Mouse (Mus musculus) liver, embryonic 14 days (tissue): ENCODE data around the gene Eif4enif1. TPM values are rescaled to one million over a fixed set of nuclear protein-coding genes. Genes with fewer than 3 reads are reported as not detected.

Source experiments
- polyA plus RNA-seq: library from polyadenylated mRNA; depleted of rRNA; stranded (reverse); fragments of >200 nt; gene quantifications from 2 replicates; pipeline ENCODE4 v1.2.3, GENCODE M21; 2012; rRNA removed

Gene Eif4enif1
- polyA plus RNA-seq: 33.7 and 39.7 TPM in 2 replicates

GRCm38 (mm10) chr11:3202231-3202701 lies at the start of gene Eif4enif1:
Eif4enif1 (plus strand) TSS chr11:3202392.

GRCm38 (mm10) chr11:3193363-3193762 lies 8.8 kb upstream of the Eif4enif1 start, which contains the start of gene Sfi1:
Sfi1 (minus strand) TSS chr11:3193463.

GRCm38 (mm10) chr11:3266079-3266685 lies 64.0 kb downstream of the Eif4enif1 start, which contains the start of gene Drg1:
Drg1 (minus strand) TSS chr11:3266415.

GRCm38 (mm10) chr11:3288521-3289301 lies 86.5 kb downstream of the Eif4enif1 start, which contains the start of gene Patz1:
Patz1 (plus strand) TSS chr11:3288874.

Other genes starting within 250 kb of the Eif4enif1 start
- 4.5 and 4.8 TPM in 2 replicates for gene Sfi1, start 8.9 kb upstream of the Eif4enif1 start, polyA plus RNA-seq
- gene Drg1, start 64.0 kb downstream of the Eif4enif1 start, polyA plus RNA-seq: 41.4 and 45.3 TPM in 2 replicates
- 15.1 and 16.6 TPM in 2 replicates for gene Patz1, start 86.5 kb downstream of the Eif4enif1 start, polyA plus RNA-seq
- 0.50 and 0.63 TPM in 2 replicates for gene Pik3ip1, start 128.0 kb downstream of the Eif4enif1 start, polyA plus RNA-seq
- 6.5 and 8.0 TPM in 2 replicates for gene Limk2, start 206.8 kb downstream of the Eif4enif1 start, polyA plus RNA-seq
- 5.2 and 5.4 TPM in 2 replicates for gene Rnf185, start 250.0 kb downstream of the Eif4enif1 start, polyA plus RNA-seq